In the genomic region with DNA sequence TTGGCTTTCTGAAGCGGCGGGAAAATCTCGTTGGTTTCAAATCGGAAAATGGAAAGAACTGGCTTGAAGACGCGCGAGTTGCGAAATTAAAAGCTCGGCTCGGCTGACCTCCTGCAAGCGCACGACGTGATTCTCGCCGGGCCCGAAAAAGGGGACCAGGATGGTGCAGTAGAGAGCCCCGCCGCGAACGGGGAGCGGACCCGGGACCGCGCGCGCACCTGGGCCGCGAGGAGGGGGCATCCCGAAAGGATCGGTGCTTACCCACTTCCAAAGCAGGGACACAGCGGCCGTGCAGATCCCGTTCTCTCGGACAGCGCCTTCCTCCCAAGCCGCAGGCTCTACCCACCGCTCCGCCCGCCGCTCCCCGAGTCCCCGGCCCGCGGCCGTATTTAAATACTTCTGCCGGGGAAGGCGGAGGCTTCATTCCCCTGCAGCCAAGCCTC, we compare ENCODE assay signal across 8 mouse cellular contexts. TPM values are rescaled to one million over a fixed set of nuclear protein-coding genes. Genes with fewer than 3 reads are reported as not detected.
A peak's percentile ranks its signal among the peaks of the same experiment; 100 is the strongest.
DNase-seq lines count a peak whose midpoint lies in the region; ATAC-seq and TF ChIP-seq lines count a peak whose summit lies in the region.

No protein-coding gene starts in this region.

- no peak for TF ChIP-seq CTCF in kidney, postnatal 0 days (IDR thresholded peaks at IDR 0.05; ENCODE audit: low read depth)
- no peak for TF ChIP-seq CTCF in Patski (IDR thresholded peaks at IDR 0.05)

- H3K4me3 ChIP-seq in kidney, postnatal 0 days (replicated peaks; ENCODE audit: low read depth, low read length), result peak overlapping the region; percentile 77

- under 1% methylated on average over 46 of the region's 47 CpGs for WGBS in kidney, postnatal 0 days

- H3K36me3 ChIP-seq in kidney, postnatal 0 days (ENCODE audit: insufficient read depth, low read length), result no peaks in the 10 kb centered on the region

- intact Hi-C loops in left cerebral cortex, postnatal 36 days (cut with DNase I), result no loop called here

- POLR2A ChIA-PET in Patski (lab: Charles Lee), result interaction anchor here (0.6 to 2.2 kb wide), 4 partner anchors 10 to 276 kb away, joined by 3 to 7 read pairs (median 4); no protein-coding TSS in a partner anchor

- CTCF ChIA-PET in Patski (lab: Charles Lee), result no interaction called here

- H3K9ac ChIP-seq in kidney, postnatal 0 days (ENCODE audit: low read depth, low read length), result peak overlapping the region; percentile 78

- H3K4me2 ChIP-seq in kidney, postnatal 0 days (ENCODE audit: low read length), result peak overlapping the region; percentile 68

- ATAC-seq in kidney, postnatal 0 days (replicated peaks; ENCODE audit: low FRiP score, low read depth), result no peak
- peak; percentile 4 for ATAC-seq in Patski
- peak; percentile 15; the same call in 1 of the 2 replicates for ATAC-seq in granulocyte monocyte progenitor cell, adult 5-6 weeks (replicated peaks; ENCODE audit: poor library complexity, severe bottlenecking)
- ATAC-seq in megakaryocyte progenitor cell, adult 5-6 weeks (replicated peaks; ENCODE audit: poor library complexity), result peak; percentile 19

- peak; percentile 39 for DNase-seq in kidney, postnatal 0 days (ENCODE audit: low spot score)
- no peak for DNase-seq in kidney, postnatal 14 days
- DNase-seq in Patski (ENCODE audit: low read depth, low spot score), result no peak
- DNase-seq in left cerebral cortex, postnatal 36 days (ENCODE audit: low spot score in 2 of 2), result no peak
- no peak for DNase-seq in gastrocnemius, postnatal 10 days
- no peak for DNase-seq in frontal cortex, postnatal 36 days (ENCODE audit: low spot score in 2 of 2)

- no peaks in the 10 kb centered on the region for H3K4me1 ChIP-seq in kidney, postnatal 0 days (replicated peaks; ENCODE audit: insufficient read depth, low read length)

- no peaks in the 10 kb centered on the region for H3K27me3 ChIP-seq in kidney, postnatal 0 days (ENCODE audit: insufficient read depth, low read length)
- H3K27me3 ChIP-seq in Patski, result no peaks in the 10 kb centered on the region

- H3K27ac ChIP-seq in kidney, postnatal 0 days, result peak overlapping the region; percentile 94

- H3K9me3 ChIP-seq in kidney, postnatal 0 days (replicated peaks; ENCODE audit: low read length), result no peaks in the 10 kb centered on the region

- in situ Hi-C loops in Patski (cut with MboI; ENCODE audit: low pct_unique_long_range_greater_than_20kb), result no loop called here

RNA-seq across cellular contexts. Expression of gene Ugdh, which starts 0.4 kb away (rescaled TPM):
- 94.5 and 103 TPM in 2 replicates for polyA plus RNA-seq in kidney, postnatal 0 days (2015; fragmentation: Nextera tagmentation; extraction: Ambion mirVana)
- polyA plus RNA-seq in Patski (2021), result 64.2 TPM
- total RNA-seq in granulocyte monocyte progenitor cell, adult 5-6 weeks (2014; fragmentation: Nextera tagmentation), result 54.7 and 56.1 TPM in 2 replicates
- total RNA-seq in granulocyte monocyte progenitor cell, adult 5-6 weeks (2017), result 76.1 and 83.4 TPM in 2 replicates
- 48.0 and 52.4 TPM in 2 replicates for total RNA-seq in megakaryocyte progenitor cell, adult 5-6 weeks (2015)
- 78.9 and 80.5 TPM in 2 replicates for total RNA-seq in megakaryocyte progenitor cell, adult 5-6 weeks (2017)
- 10 to 100 TPM; 29.8 to 37.8 TPM for total RNA-seq in left cerebral cortex, postnatal 36 days (2021)
- total RNA-seq in gastrocnemius, postnatal 10 days (2021), result 10 to 100 TPM; 20.7 to 24.6 TPM

RNA-seq across cellular contexts. Expression of gene Lias, which starts 44.1 kb away (rescaled TPM):
- polyA plus RNA-seq in kidney, postnatal 0 days (2015; fragmentation: Nextera tagmentation; extraction: Ambion mirVana), result 66.7 and 67.3 TPM in 2 replicates
- 44.5 TPM for polyA plus RNA-seq in Patski (2021)
- total RNA-seq in granulocyte monocyte progenitor cell, adult 5-6 weeks (2014; fragmentation: Nextera tagmentation), result 34.2 and 43.8 TPM in 2 replicates
- 40.3 and 50.7 TPM in 2 replicates for total RNA-seq in granulocyte monocyte progenitor cell, adult 5-6 weeks (2017)
- 33.3 and 41.2 TPM in 2 replicates for total RNA-seq in megakaryocyte progenitor cell, adult 5-6 weeks (2015)
- 45.2 and 46.5 TPM in 2 replicates for total RNA-seq in megakaryocyte progenitor cell, adult 5-6 weeks (2017)
- total RNA-seq in left cerebral cortex, postnatal 36 days (2021), result 10 to 100 TPM; 34.6 to 35.4 TPM
- 10 to 100 TPM; 47.6 to 52.4 TPM for total RNA-seq in gastrocnemius, postnatal 10 days (2021)

RNA-seq across cellular contexts. Expression of gene Rpl9, which starts 44.1 kb away (rescaled TPM):
- polyA plus RNA-seq in kidney, postnatal 0 days (2015; fragmentation: Nextera tagmentation; extraction: Ambion mirVana), result 1,132 and 1,215 TPM in 2 replicates
- 1,404 TPM for polyA plus RNA-seq in Patski (2021)
- 3,342 and 3,430 TPM in 2 replicates for total RNA-seq in granulocyte monocyte progenitor cell, adult 5-6 weeks (2014; fragmentation: Nextera tagmentation)
- total RNA-seq in granulocyte monocyte progenitor cell, adult 5-6 weeks (2017), result 1,568 and 2,000 TPM in 2 replicates
- total RNA-seq in megakaryocyte progenitor cell, adult 5-6 weeks (2015), result 3,199 and 3,213 TPM in 2 replicates
- total RNA-seq in megakaryocyte progenitor cell, adult 5-6 weeks (2017), result 2,045 and 2,310 TPM in 2 replicates
- total RNA-seq in left cerebral cortex, postnatal 36 days (2021), result 100 to 1,000 TPM; 659 to 753 TPM
- 100 to 1,000 TPM; 830 to 872 TPM for total RNA-seq in gastrocnemius, postnatal 10 days (2021)

RNA-seq across cellular contexts. Expression of gene Gm43552, which starts 57.2 kb away (rescaled TPM):
- polyA plus RNA-seq in kidney, postnatal 0 days (2015; fragmentation: Nextera tagmentation; extraction: Ambion mirVana), result 0.96 TPM in 1 of 2 replicates, not detected in the other
- not detected for polyA plus RNA-seq in Patski (2021)
- not detected in 2 replicates for total RNA-seq in granulocyte monocyte progenitor cell, adult 5-6 weeks (2014; fragmentation: Nextera tagmentation)
- total RNA-seq in granulocyte monocyte progenitor cell, adult 5-6 weeks (2017), result not detected in 2 replicates
- total RNA-seq in megakaryocyte progenitor cell, adult 5-6 weeks (2015), result not detected in 2 replicates
- total RNA-seq in megakaryocyte progenitor cell, adult 5-6 weeks (2017), result not detected in 2 replicates
- not detected for total RNA-seq in left cerebral cortex, postnatal 36 days (2021)
- total RNA-seq in gastrocnemius, postnatal 10 days (2021), result 1 to 10 TPM; 1.3 to 3.7 TPM
